Mouse (Mus musculus) small intestine, adult 2 months (tissue): ENCODE results near the gene Aatk.

Source experiments
- CTCF ChIP-seq: fragments of 200-500 bp; IDR thresholded peaks from 2 replicates; pipeline ENCODE4 v1.5.1; 2012; ENCODE audit warnings: low read depth, mild to moderate bottlenecking, control low read depth, inconsistent platforms, low read length, moderate library complexity, mixed read lengths; ENCODE audit not compliant: insufficient replicate concordance, insufficient read length; ENCODE audit errors: extremely low read depth
- POLR2A ChIP-seq: fragments of 200-500 bp; IDR thresholded peaks from 2 replicates; pipeline ENCODE4 v1.6.1; 2012; ENCODE audit warnings: low read depth, mild to moderate bottlenecking, control low read depth, inconsistent platforms, low read length, moderate library complexity

- TF ChIP-seq POLR2A (no peak), CTCF (no peak)
Measured at GRCm38 (mm10) chr11:120069261-120069660, 22.3 kb upstream of the Aatk start.
